Mouse (Mus musculus): ENCODE measurements at regions not wholly inside any gene's neighbourhood (a gene's known extent, or its start where the extent isn't known, plus 50 kb on each side); places are given as distances from the start of the nearest gene placed in this dataset.

GRCm38 (mm10) chr5:62545785-62546184, 220.2 kb downstream of the Arap2 start:
- no peak for DNase-seq (ENCODE audit: low spot score)

- DNase-seq (ENCODE audit: low spot score): no peak
These were observed 226.7 kb downstream of the Arap2 start for GRCm38 (mm10) chr5:62539304-62539703.

- DNase-seq (ENCODE audit: low spot score): no peak
These were observed 254.1 kb downstream of the Arap2 start for GRCm38 (mm10) chr5:62511827-62512226.

DNA sequence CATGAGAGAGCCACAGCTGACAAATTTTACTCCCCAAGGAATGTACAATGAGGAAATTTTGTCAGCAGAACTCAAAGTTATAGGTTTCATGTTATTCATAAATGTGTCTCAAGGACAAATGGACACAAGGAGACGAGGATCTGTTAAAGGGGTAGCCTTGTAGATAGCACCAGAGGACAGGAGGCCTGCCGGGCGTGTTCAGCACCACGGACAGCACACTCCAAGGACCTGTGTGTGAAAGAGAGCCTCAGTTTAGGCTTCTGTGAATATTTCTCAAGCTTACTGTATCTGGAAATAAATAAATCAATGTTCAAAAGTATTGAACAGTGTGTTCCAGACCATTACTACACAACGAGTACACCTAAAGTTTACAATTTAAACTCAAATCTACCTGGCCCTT, 282.4 kb downstream of the Arap2 start:
- peak; percentile 72 for DNase-seq (ENCODE audit: low spot score)

- DNase-seq (ENCODE audit: low spot score): no peak
These were observed 285.0 kb downstream of the Arap2 start for GRCm38 (mm10) chr5:62480967-62481366.

- no peak for DNase-seq (ENCODE audit: low spot score)
These were observed 292.5 kb downstream of the Arap2 start for GRCm38 (mm10) chr5:62473412-62473811.

GRCm38 (mm10) chr5:62466802-62467201, 299.2 kb downstream of the Arap2 start:
- DNase-seq (ENCODE audit: low spot score): no peak

DNA sequence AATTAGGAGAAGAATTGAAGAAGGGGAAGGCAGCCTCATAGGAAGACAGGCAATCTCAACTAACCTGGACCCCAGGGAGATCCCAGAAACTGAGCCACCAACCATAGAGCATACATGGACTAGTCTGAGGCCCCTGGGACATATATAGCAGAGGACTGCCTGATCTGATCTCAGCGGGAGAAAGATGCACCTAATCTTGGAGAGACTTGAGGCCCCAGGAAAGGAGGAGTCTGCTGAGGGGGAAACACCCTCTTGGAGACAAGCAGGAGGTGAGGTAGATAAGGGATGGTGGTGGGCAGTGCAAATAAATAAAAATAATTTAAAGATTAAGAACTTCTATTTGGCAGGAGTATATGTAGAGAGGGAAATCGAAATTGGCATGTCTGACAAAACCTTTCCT, 303.4 kb downstream of the Arap2 start:
- no peak for DNase-seq (ENCODE audit: low spot score)

All from testis, postnatal 10 days (tissue).